Mouse (Mus musculus): Measurements from ENCODE around the gene Arsg. TPM values are rescaled to one million over a fixed set of nuclear protein-coding genes. Genes with fewer than 3 reads are reported as not detected.
A peak's percentile ranks its signal among the peaks of the same experiment; 100 is the strongest.

Arsg gene
- total and polyA plus RNA-seq, 2 experiments from 2014 or later = 4.3 TPM

DNA sequence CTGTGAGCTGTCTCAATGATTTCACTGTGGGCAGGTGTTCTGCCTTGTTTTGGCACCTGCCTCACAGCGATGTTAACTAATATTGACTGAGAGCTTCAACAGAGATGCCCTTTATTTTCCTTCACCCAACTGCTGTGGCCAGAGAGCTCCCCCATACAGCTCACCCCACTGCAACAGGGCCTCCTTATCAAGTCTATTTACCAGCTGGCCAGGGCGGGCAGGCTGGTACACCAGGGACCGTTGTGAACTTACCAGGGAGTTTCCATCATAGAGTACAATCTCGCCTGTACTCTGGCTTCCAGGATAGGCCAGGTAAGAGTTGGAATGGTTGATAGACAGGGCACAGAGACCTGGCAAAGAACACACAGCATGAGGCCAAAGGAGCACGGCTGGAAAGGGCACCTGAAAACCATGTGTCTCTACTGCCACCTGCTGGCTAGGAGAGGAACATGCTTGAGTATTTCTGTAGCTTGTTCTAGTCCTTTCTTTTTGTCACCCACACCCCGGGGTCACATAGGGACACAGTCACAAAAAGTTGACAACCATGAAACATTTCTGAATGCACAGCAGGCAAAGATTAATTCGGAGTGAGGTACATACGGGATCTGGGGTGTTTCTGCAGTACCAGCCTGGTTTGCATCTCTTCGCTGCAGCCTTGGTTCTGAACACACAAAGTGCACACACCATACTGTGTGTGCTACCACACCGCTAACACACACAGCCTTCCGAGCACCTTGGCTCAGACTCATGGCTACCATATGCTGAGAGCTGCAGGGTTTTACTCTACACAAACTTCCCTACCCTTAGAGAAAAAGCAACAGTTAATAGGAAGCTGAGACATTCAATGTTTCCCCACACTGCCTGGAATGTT lies 111.9 kb downstream of the Arsg start:
- no peak overlapping the region for H3K9ac ChIP-seq (replicated peaks; ENCODE audit: low read depth, low read length)
- TF ChIP-seq EP300 (IDR thresholded peaks at IDR 0.05; ENCODE audit: low read depth) (no peak), CTCF (IDR thresholded peaks at IDR 0.05; ENCODE audit: low read depth) (peak; percentile 93)
- ATAC-seq (ENCODE audit: insufficient read depth, low read depth) (0 out of 2 replicates have a peak, but pooled peaks have one; percentile 30), DNase-seq (ENCODE audit: low spot score) (peak; percentile 79)
- H3K27ac ChIP-seq (ENCODE audit: low read depth) = no peak overlapping the region
- peaks cover 10% of the 10 kb centered on the region for H3K4me1 ChIP-seq (ENCODE audit: control insufficient read depth, insufficient read depth)
- H3K36me3 ChIP-seq (replicated peaks; ENCODE audit: control insufficient read depth, insufficient read depth, low read length) = peaks cover 46% of the 10 kb centered on the region
- 49% methylated on average over 11 of the region's 11 CpGs for WGBS
- H3K4me3 ChIP-seq (ENCODE audit: low read depth, low read length) = no peak overlapping the region
- no peaks in the 10 kb centered on the region for H3K9me3 ChIP-seq (replicated peaks; ENCODE audit: control insufficient read depth, low read length)
- H3K4me2 ChIP-seq (ENCODE audit: low read depth, low read length) = no peak overlapping the region
- H3K27me3 ChIP-seq (ENCODE audit: control insufficient read depth, insufficient read depth, low read length) = no peaks in the 10 kb centered on the region

DNA sequence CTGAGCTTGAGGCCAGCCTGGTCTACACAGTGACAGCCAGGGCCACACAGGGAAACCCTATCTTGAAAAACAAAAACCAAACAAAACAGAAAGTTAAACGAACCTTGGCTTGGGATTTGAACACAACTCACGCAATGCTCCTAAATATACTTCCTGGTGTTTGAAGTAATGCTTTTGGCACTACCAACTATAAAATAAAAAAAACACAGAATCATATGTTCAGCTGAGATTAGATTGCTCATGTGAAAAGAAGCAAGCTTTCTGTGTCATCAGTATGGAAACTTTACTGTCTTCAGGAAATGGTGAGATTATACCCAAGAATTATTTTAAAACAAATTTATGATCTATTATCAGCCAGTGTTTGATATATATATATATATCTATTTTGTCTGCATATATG lies 113.2 kb downstream of the Arsg start:
- WGBS = 71% methylated on average over 2 of the region's 2 CpGs
- no peak for DNase-seq (ENCODE audit: low spot score)
- H3K4me3 ChIP-seq (ENCODE audit: low read depth, low read length) = no peak overlapping the region
- no peak overlapping the region for H3K4me2 ChIP-seq (ENCODE audit: low read depth, low read length)
- ATAC-seq (ENCODE audit: insufficient read depth, low read depth) = no peak
- H3K9me3 ChIP-seq (replicated peaks; ENCODE audit: control insufficient read depth, low read length) = no peaks in the 10 kb centered on the region
- TF ChIP-seq EP300 (IDR thresholded peaks at IDR 0.05; ENCODE audit: low read depth) = no peak
- TF ChIP-seq CTCF (IDR thresholded peaks at IDR 0.05; ENCODE audit: low read depth) = no peak
- H3K9ac ChIP-seq (replicated peaks; ENCODE audit: low read depth, low read length) = no peak overlapping the region
- peaks cover 10% of the 10 kb centered on the region for H3K4me1 ChIP-seq (ENCODE audit: control insufficient read depth, insufficient read depth)
- H3K36me3 ChIP-seq (replicated peaks; ENCODE audit: control insufficient read depth, insufficient read depth, low read length) = peaks cover 33% of the 10 kb centered on the region
- no peak overlapping the region for H3K27ac ChIP-seq (ENCODE audit: low read depth)
- H3K27me3 ChIP-seq (ENCODE audit: control insufficient read depth, insufficient read depth, low read length) = no peaks in the 10 kb centered on the region

DNA sequence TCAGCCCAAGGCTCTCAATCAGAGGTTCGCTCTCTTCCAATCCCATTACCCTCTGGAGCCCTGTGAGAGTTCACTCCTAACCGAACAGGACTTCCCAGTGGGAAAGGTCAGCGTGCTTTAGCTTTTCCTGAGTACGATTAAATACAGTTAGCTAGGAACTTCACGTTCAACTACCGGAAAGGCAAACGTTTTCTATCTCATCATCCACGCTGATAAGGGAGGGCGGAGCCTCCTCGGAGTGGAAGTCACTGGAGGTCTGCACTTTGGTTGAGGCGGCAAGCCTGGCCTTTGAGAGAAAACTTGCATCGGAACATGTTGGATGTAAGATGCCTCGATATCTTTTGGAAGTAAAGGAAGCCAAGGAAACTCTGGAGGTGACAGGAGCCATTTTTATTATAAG lies 113.8 kb downstream of the Arsg start:
- TF ChIP-seq CTCF (IDR thresholded peaks at IDR 0.05; ENCODE audit: low read depth) (no peak), EP300 (IDR thresholded peaks at IDR 0.05; ENCODE audit: low read depth) (no peak)
- H3K4me2 ChIP-seq (ENCODE audit: low read depth, low read length) = peak overlapping the region; percentile 16; the same call in 1 of the 2 replicates

DNA sequence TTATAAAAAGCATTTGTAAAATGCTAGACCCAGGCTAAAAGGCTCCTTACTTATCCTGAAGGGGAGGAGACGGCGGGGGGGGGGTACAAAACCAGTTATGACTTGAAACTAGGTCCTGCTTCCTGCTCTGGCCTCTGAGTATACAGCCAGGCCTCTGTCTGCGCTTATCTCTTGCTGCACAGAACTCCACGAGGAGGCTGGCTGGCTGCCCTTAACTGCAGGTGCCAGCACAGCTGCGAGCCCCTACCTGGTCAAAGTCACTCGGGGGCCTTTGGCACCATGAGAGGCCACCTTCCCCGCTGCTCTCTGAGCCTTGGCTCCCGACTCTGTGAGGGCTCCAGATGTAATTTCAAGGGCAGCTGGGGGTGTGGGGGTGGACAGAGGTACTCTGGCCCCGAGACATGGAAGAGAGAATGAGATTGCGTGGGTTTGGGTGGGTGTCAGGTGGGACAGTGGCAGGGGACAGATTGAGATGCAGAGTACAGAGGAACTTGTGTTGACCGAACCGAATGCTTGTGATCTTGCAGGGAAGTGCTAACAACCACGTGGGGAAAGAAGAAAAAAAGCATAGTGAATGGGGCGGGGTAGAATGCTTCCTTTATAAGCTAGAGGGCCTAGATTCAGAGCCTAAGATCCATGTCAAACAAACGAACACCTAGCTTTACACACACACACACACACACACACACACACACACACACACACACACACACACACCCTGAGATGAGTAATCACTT lies 114.6 kb downstream of the Arsg start:
- DNase-seq (ENCODE audit: low spot score) (peak; percentile 72), ATAC-seq (ENCODE audit: insufficient read depth, low read depth) (peak; percentile 78)
- TF ChIP-seq CTCF (IDR thresholded peaks at IDR 0.05; ENCODE audit: low read depth) = no peak
- TF ChIP-seq EP300 (IDR thresholded peaks at IDR 0.05; ENCODE audit: low read depth) = 0 out of 2 replicates have a peak, but pooled peaks have one; percentile 72
- Histone ChIP-seq H3K36me3 (replicated peaks; ENCODE audit: control insufficient read depth, insufficient read depth, low read length) (peaks cover 19% of the 10 kb centered on the region), H3K4me1 (ENCODE audit: control insufficient read depth, insufficient read depth) (peaks cover 10% of the 10 kb centered on the region), H3K9me3 (replicated peaks; ENCODE audit: control insufficient read depth, low read length) (no peaks in the 10 kb centered on the region), H3K4me2 (ENCODE audit: low read depth, low read length) (peak overlapping the region; percentile 16), H3K27ac (ENCODE audit: low read depth) (peak overlapping the region; percentile 43), H3K4me3 (ENCODE audit: low read depth, low read length) (no peak overlapping the region), H3K9ac (replicated peaks; ENCODE audit: low read depth, low read length) (no peak overlapping the region), H3K27me3 (ENCODE audit: control insufficient read depth, insufficient read depth, low read length) (no peaks in the 10 kb centered on the region)
- 19% methylated on average over 15 of the region's 15 CpGs for WGBS

More for the DNA sequence above, 113.8 kb downstream of the Arsg start:
- Histone ChIP-seq H3K4me1 (ENCODE audit: control insufficient read depth, insufficient read depth) (peaks cover 10% of the 10 kb centered on the region), H3K9me3 (replicated peaks; ENCODE audit: control insufficient read depth, low read length) (no peaks in the 10 kb centered on the region), H3K27ac (ENCODE audit: low read depth) (peak overlapping the region; percentile 55), H3K36me3 (replicated peaks; ENCODE audit: control insufficient read depth, insufficient read depth, low read length) (peaks cover 27% of the 10 kb centered on the region), H3K4me3 (ENCODE audit: low read depth, low read length) (no peak overlapping the region), H3K9ac (replicated peaks; ENCODE audit: low read depth, low read length) (no peak overlapping the region), H3K27me3 (ENCODE audit: control insufficient read depth, insufficient read depth, low read length) (no peaks in the 10 kb centered on the region)
- ATAC-seq (ENCODE audit: insufficient read depth, low read depth) (no peak), DNase-seq (ENCODE audit: low spot score) (no peak)
- WGBS = 33% methylated on average over 13 of the region's 13 CpGs

GRCm38 (mm10) chr11:109590012-109590411 lies 116.8 kb downstream of the Arsg start:
- Histone ChIP-seq H3K36me3 (replicated peaks; ENCODE audit: control insufficient read depth, insufficient read depth, low read length) (peaks cover 13% of the 10 kb centered on the region), H3K27me3 (ENCODE audit: control insufficient read depth, insufficient read depth, low read length) (no peaks in the 10 kb centered on the region), H3K27ac (ENCODE audit: low read depth) (no peak overlapping the region), H3K9me3 (replicated peaks; ENCODE audit: control insufficient read depth, low read length) (no peaks in the 10 kb centered on the region), H3K9ac (replicated peaks; ENCODE audit: low read depth, low read length) (no peak overlapping the region), H3K4me2 (ENCODE audit: low read depth, low read length) (no peak overlapping the region), H3K4me1 (ENCODE audit: control insufficient read depth, insufficient read depth) (peaks cover 10% of the 10 kb centered on the region), H3K4me3 (ENCODE audit: low read depth, low read length) (no peak overlapping the region)
- TF ChIP-seq EP300 (IDR thresholded peaks at IDR 0.05; ENCODE audit: low read depth) (no peak), CTCF (IDR thresholded peaks at IDR 0.05; ENCODE audit: low read depth) (no peak)
- 39% methylated on average over 8 of the region's 8 CpGs for WGBS
- ATAC-seq (ENCODE audit: insufficient read depth, low read depth) = peak; percentile 21; the same call in 1 of the 2 replicates
- no peak for DNase-seq (ENCODE audit: low spot score)
